Mouse (Mus musculus) left cerebral cortex, postnatal 14 days (tissue): ENCODE data around the gene Cnih3. TPM values are rescaled to one million over a fixed set of nuclear protein-coding genes. Genes with fewer than 3 reads are reported as not detected.

ENCODE experiments used
- DNase-seq, 2 experiments: peaks; one replicate each; pipeline ENCODE4 v3.0.0; 2021 to 2022; ENCODE audit warnings: low spot score in 2 of 2, mixed read lengths in 1 of 2
- intact Hi-C: fragments of 180-260 bp; cut with DNase I; formaldehyde crosslinking; loops from one replicate; pipeline ENCODE4 v1.15.1; 2025
- total RNA-seq, 2 experiments: library from RNA; stranded (reverse); gene quantifications; 2 replicates each; pipeline ENCODE4 v1.2.3; 2021

Cnih3 gene
- total RNA-seq, 2 experiments from 2014 or later: 72.5 to 76.0 TPM

DNA sequence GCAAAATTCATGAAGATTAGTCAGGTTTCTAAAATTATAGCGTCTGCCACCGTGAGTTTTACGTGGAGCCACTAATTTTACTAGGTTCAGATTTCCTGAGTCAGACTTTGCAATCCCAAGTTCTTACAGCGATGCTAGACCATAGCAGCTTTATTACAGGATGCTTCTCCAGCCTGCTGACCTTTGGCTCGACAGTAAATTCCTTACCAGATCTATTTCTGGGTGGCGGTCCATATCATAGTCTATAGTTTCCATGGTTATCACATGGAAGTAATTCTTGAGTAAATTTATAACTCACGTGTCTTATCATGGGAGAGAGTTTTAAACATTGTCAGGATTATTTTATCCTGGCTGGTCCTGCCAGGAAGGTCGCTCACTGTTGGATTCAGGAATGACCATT, 117.0 kb downstream of the Cnih3 start:
- intact Hi-C loops: loop anchor here (5.0 kb wide), 1 partner anchor 68 kb away; no protein-coding TSS in a partner anchor
- no peak for DNase-seq

DNA sequence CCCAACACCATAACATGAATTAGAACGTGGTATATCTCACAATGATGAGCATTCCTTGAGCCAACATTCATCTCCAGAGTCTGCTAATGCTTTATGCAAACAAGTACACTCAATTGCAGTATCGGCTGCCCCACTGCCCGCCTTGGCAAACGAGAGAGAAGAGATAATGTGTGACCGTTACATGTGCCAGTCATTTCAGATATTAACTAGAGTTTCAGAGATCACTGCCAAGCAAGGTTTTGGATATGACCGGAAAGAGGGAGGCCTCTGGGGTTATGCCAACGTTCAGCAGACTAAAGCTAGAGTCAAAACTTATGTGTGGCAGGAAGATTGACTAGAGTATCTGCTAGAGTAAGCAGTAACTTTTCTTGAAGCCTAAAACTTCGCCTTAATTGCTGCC, 123.7 kb downstream of the Cnih3 start:
- intact Hi-C loops: no loop called here
- DNase-seq: no peak

DNA sequence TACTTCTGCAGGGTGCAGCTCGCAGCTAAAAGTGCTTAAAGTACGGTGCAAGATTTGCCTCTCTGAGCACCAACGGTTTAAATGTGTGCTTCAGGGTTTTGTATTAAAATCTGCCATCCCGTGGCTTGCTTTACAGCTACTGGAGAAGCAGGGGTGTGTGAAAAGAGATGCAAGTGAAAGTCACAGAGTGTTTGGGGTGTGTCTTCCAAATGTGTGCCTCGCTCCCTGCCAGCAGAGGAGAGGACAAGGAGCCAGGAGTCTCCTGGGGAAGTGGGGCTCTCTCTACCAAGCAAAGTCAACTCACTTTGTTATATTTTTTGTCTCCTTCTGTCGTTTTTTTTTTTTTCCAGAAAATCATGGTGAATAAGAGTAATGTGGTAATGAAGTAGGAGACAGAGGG, 124.1 kb downstream of the Cnih3 start:
- intact Hi-C loops: no loop called here
- no peak for DNase-seq

DNA sequence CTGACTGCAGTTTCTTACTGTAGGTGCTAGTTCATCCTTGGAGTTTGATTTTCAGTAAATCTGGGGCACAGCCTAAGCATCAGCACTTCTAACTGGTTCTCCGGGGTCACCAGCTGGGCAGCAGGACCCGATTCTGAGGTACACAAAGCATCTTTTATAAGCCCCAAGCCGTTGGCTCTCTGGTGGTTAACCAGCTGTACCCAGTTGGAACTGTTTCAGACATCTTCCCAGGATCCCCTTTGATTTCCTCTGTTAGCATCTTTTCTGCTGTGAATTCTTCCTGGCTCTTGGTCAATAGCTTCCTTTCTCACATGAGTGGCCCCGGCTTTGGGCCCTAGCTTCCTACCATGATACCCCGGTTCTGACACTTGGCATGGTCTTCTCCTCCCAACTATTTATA, 132.3 kb downstream of the Cnih3 start:
- peak; percentile 21 to 43 for DNase-seq

DNA sequence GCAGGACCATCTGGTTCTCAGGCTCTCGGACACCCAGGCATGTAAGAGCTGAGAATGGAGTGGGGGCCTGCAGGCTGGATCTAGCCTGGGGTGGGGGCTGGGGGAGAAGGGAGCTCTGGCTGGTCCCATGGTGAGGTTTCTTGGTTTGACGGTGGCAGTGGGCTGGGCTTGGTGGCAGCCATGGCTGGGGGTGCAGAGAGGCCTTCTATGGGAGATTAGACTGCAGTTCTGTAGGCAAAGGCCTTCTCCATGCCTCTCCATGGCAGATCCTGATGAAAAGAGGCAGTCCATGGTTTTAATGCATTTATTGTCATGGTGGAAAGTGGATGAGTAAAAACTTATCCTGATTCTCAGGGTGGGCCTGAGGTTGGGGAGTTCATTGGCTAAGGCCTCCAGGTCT, 151.0 kb downstream of the Cnih3 start:
- intact Hi-C loops: no loop called here
- no peak for DNase-seq

More for the DNA sequence above, 132.3 kb downstream of the Cnih3 start:
- intact Hi-C loops: no loop called here

DNA sequence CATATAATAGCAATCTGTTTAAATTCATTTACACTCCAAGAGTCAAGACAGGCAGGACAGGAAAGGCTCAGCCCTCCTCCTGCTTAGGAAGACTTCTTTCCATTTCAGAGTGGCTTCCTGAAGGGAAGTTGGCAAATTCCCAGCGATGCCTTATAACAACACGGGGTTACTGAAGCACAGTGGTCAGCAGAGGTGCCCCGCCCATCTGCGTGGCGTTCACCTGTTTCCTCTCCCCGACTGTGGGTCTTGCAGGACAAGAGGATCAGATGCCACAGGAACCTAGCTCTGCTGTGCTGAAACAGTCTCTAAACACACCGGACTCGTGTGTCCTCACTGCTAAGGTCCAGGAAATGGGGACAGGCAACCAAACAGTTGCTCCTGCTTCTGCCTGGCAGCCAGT, 152.9 kb downstream of the Cnih3 start:
- intact Hi-C loops: no loop called here

More for the DNA sequence above, 152.9 kb downstream of the Cnih3 start:
- DNase-seq: no peak

Other genes with a start within 250 kb of the Cnih3 start
- 10 to 100 TPM; 28.9 to 32.4 TPM for gene Nvl, start 208.4 kb upstream of the Cnih3 start, total RNA-seq
- 10 to 100 TPM; 20.8 to 22.0 TPM for gene Cnih4, start 207.9 kb upstream of the Cnih3 start, total RNA-seq
- gene Wdr26, start 140.6 kb upstream of the Cnih3 start, total RNA-seq: 100 to 1,000 TPM; 119 to 126 TPM
- under 1 TPM; 0.20 to 0.23 TPM for gene Ccdc121, start 158.8 kb downstream of the Cnih3 start, total RNA-seq
- 1 to 10 TPM; 1.3 to 2.2 TPM for gene Dnah14, start 223.9 kb downstream of the Cnih3 start, total RNA-seq